Mouse (Mus musculus): ENCODE results near the gene N4bp2l2.

N4bp2l2 gene

DNA sequence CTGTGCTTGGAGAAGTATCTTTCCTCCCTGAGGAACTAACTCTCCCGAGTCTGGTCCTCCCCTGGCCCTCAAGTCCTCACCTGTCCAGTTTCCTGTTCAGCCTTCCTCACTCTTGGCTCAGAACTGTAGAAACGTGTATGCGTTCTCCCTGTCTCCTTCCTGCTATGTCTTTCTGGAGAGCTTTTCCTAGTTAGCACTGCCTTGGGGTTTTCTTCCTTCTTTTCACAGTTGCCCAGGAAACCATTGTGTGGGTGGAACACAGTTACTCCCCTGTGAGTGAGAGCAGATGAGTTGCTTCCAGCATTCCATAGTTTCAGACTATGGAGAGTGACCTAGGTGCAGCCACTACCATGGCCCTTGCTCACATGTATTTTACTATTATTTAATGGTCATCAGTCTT is 99.8 kb downstream of the N4bp2l2 start:
- no peak for DNase-seq (ENCODE audit: low spot score in 2 of 2)

DNA sequence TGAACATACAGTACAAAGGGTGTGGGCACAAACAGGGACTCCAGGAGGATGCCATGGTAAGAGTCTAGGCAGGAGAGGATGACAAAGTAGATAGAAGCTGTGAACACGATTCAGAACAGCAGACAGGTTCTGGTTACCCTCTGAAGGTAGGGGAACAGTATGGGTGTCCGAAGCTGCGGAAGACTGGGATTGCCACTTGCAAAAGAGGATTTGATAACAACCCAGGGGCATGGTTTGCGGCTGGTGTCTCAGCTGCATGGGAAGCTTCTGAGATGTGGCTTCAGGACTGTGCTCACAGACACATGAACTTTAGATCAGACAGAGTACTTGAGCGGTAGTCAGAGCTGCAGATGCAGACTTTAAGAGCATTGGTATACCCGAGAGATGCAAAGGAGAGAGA is 101.6 kb downstream of the N4bp2l2 start:
- DNase-seq (ENCODE audit: low spot score in 2 of 2), result no peak

DNA sequence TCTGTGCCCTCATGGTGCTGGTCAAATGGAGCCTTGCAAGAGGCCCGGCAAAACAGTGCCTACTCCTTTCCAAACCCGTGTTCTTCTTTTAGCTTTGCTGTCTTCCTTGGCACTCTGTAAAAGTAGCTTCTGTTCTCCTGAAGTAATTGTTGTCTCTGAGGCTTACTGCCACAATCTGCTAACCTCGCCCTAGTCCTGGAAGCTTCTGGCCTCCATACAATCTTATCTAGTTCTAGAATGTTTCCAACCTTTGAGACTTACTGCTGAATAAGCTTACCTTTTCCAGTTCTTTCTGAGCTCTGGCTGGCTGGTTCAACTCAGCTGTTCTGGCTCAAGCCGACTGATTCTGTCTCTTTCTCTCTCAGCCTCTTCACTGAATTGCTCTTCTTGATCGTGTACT is 104.2 kb downstream of the N4bp2l2 start:
- DNase-seq (ENCODE audit: low spot score in 2 of 2), result no peak

DNA sequence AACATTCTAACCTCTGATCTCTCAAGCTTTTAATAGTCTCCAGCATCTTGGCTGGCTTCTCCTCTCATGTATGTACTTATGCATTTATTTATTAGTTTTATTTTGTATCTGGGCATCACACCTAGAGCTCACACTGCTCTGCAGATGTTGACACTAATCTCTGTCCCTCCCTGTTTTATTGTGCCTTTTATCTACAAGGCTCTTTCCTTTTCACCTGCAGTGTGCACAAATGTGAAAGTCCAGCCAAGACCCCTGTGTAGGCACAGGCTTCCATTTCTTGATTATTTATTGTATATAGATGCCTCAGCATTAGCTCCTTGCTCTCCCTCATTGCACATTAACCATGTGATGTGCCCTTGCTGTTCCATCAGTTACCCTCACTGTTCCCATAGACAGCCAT is 104.6 kb downstream of the N4bp2l2 start:
- DNase-seq (ENCODE audit: low spot score in 2 of 2), result no peak

DNA sequence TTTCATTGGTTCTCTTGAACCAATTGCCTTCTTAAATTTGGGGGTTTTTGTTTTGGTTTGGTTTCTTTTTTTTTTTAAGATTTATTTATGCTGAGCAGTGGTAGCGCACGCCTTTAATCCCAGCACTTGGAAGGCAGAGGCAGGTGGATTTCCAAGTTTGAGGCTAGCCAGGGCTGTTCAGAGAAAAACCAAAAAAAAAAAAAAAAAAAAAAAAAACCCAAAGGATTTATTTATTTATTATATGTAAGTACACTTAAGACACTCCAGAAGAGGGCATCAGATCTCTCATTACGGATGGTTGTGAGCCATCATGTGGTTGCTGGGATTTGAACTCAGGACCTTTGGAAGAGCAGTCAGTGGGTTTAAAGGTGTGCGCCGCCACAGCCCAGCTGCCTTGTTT is 105.1 kb downstream of the N4bp2l2 start:
- no peak for DNase-seq (ENCODE audit: low spot score in 2 of 2)

DNA sequence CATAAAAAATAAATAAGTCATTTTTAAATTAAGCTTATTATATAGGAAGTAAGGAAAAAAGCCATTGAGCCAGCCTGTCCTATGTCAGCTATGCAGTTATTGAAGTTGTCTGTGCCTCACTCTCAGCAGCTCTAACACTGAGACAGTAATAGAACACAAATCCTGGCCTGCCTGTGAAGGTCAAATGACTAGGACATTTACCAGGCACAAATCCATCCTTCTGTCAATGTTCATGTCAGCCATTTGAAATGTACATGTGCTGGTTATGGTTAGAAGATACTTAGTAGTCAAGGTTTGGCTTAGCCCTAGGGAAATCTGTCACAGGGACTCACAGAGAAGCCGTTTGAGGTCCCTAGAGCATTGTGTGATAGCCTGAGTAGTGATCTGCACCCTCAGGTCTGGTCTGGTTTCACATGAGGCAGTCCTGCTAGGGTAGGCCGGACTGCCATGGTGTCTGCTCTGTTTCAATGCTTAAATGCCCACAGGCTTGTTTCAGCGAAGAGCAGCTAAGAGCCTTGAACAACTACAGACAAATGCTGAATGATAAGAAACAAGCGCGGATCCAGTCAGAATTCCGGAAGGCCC is 106.4 kb downstream of the N4bp2l2 start:
- no peak for DNase-seq (ENCODE audit: low spot score in 2 of 2)

Measured in spleen, postnatal 10 days (tissue).